Mouse (Mus musculus) skeletal muscle tissue, adult 2 months (tissue): Measurements from ENCODE around the gene Tssc4.

Experiments
- DNase-seq: peaks from one replicate; pipeline ENCODE4 v3.0.0-alpha.2; 2012; ENCODE audit warnings: low read depth, low spot score

Tssc4 gene

DNA sequence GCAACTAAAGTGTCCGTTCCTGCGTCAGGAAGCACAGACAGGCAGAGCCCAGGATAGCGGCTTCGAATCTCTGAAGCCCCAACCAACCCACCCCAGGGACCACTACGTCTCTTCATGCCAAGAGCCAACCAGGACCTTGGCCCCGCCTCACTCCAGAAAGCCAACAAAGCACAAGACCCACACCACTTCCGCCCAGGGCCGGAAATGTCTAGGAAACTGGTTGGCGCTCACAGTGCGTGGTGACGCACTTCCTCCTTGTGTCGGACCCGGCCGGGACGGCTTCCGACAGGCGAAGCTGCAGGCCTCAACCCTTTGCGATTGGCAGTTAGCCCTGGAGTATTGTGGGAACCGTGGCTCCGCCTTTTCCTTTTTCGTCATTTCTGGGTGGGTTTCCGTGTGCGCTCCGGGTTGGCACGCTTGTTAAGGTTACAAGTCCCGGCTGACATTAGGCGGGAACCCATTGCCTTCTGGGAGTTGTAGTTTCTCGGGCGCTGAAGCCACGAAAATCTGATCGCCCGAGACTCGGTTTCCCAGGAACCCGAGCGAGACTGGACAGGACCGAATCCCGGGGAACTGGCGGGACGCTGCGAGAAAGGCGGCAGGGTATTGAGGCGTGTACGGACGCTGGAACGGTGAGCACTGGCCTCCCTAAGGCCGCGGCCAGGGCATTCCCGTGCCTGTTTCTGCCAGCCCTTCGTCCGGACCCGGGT, at the start of gene Tssc4:
Tssc4 (plus strand) TSS at position 368 of the 710 bp plus-strand sequence.
- DNase-seq, result peak; percentile 99

GRCm38 (mm10) chr7:143020040-143020439, 49.0 kb upstream of the Tssc4 start:
- DNase-seq, result no peak

DNA sequence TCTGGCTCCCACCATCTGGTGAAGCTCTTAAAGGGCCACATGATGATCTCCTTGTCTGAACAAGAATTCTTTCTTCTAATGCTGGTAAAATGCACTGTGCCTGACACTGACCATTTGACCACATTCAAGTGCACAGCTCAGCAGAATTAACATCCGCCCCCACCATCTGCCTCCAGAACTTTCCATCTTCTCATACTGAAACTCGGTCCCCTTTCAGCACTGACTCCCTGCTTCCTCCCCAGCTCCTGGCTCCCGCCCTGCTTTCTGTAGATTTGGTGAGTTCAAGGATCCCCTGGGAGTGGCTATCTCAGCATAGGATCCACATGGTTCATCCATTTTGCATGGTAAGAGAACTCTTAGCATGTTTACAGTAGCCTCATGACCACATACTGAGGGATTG, 48.3 kb upstream of the Tssc4 start:
- no peak for DNase-seq

- no peak for DNase-seq
Observed at GRCm38 (mm10) chr7:143021356-143022164, 47.5 kb upstream of the Tssc4 start.

DNA sequence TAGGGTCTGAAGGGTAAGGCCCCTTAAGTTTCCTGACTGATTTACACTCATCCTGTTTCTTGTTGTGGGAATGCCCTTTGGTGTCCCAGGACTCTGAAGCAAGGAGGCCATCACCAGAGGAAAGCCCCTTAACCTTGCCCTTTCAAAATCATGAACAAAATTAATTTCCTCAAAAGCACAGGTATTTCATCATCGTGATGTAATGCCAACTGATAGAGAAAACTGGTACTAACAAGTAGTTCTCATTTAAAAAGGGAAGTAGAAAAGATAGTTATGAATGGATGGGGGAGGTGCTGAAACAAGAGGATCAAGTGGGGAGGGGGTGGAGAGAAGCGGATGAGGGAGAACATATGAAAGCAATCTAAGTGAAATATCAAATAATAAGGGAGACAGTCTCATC, 45.5 kb upstream of the Tssc4 start:
- DNase-seq, result no peak

- DNase-seq, result no peak
Observed at GRCm38 (mm10) chr7:143024293-143024692, 44.8 kb upstream of the Tssc4 start.

- DNase-seq, result no peak
Observed at GRCm38 (mm10) chr7:143025496-143025895, 43.6 kb upstream of the Tssc4 start.

- DNase-seq, result no peak
Observed at GRCm38 (mm10) chr7:143027196-143027595, 41.9 kb upstream of the Tssc4 start.

- no peak for DNase-seq
Observed at GRCm38 (mm10) chr7:143031816-143032215, 37.2 kb upstream of the Tssc4 start.

DNA sequence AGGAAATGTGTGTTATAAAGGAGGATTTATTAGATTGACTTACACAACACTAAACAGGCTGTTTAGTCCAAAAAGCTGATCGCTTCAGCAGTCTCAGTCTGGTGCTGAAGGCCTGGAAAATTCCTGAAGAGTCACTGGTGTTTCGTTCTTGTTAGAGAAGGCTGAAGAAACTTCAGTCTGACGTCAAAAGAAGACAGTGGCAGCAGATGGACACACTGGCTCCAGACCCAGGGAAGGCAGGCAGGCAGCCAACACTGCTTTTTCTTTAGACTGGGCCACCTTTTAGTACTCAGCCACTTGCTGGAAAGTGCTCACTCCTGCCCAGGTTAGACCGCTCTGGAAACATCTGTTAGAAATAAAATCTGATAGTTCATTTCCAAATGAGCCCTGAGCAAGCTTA, 35.5 kb upstream of the Tssc4 start:
- DNase-seq, result no peak

DNA sequence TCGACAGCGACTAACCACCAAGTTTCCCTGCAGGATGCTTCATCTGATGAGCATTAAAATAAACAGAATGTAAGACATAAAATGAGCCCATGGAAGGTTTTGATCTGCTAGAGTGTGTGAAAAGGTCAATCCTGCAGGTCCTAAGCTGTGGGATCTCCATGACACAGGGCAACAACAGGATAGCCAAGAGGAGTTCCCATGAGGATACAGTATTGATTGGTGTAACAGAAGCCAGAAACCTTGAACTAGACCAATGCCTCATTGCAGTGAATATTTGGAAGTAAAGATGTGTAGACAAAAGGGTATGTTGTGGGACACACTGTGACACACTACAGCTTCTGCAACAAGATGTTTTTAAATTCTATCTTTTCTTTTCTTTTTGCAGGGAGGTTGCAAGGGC, 34.9 kb upstream of the Tssc4 start:
- no peak for DNase-seq

DNA sequence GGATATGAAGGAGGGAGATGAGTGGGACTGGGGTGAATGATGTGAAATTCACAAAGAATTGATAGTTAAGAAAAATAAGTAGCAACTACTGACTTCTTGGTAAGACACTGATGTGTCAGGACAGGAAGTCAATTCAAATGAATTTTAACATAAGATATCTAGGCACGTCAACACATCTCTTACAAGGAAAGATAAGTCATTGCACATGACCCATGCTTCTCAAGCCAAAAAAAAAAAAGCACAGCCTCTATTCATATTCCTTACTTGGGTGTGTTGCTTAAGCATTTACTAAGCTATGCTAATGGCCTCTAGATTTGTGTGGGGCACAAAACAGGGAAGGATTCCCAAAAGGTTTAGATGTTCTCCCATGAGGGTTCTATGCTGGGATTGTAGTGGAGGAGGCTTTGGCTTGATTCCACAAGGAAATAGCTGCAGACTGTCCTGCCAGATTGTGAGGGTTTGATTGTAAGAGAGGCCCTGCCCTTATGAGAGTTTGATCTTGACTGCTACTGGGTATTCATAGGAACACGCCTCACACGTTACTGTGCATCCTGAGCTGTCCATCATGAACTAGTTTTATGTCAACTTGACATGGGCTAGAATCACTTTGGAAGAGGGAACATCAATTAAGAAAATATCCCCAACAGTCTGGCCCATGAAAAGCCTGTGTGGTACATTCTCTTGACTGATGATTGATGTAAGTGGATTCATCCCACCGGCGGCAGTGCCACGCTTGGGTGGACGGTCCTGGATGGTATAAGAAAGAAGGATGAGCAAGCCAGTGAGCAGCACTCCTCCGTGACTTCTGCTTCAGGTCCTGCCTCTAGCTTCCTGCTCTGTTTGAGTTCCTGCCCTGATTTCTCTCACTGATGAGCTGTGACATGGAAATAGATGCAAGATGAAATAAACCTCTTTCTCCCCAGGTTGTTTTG, 34.3 kb upstream of the Tssc4 start:
- no peak for DNase-seq

DNA sequence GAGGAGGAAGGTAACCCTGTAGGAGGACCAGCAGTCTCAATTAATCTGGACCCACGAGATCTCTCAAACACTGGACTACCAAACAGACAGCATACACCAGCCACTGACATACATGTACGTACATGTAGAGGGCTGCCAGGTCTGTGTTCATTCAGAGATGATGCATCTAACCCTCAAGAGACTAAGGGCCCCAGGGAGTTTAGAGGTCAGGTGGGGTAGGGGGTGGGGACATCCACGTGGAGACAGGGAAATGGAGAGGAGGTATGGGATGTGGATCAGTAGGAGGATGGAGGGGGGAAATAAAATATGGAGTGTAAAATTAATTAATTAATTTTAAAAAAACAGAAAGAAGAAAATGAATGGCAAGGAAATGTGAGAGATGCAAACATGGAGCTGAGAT, 32.3 kb upstream of the Tssc4 start:
- no peak for DNase-seq

DNA sequence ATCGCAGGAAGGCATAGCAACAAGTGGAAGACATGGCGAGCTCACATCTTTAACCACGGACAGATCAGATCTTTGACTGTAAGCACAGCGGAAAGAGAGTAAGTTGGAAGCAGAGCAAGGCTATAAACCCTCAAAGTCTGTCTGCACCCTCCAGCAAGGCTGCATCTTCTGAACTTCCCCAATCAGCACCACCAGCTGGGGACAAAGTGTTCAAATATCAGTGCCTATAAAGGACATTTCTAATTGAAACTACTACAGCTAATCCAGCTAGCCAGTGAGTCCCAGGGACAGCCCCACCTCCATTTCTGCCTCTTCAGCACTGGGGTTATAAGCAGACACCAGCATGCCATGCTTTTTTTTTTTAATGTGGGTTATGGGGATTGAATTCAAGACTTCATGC, 31.7 kb upstream of the Tssc4 start:
- DNase-seq, result no peak

DNA sequence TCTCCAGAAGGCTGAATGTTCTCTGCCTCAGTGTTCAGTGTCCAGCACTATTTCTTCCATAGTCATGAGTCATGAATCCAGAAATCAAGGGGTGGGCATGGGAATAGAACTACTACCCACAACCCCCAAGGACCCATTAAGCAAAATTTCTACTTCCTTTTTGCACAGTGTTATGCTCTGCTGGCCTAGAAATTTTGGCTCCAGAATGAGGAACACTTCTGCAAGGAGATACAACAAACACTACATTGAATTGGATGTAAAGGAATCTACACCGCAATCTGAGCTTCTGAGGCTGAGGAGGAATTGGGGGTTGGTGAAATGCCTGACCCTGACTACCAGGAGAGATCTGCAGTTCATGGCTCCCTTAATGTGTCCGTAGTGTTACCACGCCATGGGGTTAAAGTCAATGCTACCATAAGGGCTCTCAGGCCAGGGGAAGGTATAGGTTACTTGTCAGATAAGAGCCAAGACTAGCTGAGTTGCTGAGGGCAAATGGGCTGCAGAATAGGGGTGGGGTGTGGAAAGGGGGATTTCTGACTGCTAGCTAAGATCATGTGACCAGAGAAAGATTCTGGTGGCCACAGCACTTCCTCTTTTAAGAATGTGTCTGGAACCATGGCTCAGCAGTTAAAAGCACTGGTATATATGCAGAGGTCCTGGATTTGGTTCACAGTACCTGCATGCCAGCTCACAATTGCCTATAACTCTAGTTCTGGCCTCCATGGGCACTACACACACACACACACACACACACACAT, 30.7 kb upstream of the Tssc4 start:
- no peak for DNase-seq

DNA sequence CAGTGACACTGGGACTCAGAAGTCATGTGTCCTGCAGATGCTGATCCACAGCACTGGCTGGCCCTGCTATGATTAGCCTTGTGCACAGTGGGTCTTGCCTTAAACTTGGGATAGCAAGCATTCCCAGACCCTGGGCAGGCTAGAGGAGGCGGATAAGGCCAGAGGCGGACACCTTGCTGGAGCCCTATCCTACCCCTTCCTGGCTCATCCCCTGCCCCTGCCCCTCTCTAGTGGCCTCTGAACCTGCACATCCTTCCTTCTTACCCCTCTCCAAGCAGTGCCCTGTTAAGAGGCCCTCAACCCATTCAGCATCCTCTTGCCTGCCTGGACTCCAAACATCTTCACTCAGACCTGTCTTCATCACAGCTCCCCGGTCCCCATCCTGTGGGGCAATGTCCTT, 28.5 kb upstream of the Tssc4 start:
- no peak for DNase-seq

DNA sequence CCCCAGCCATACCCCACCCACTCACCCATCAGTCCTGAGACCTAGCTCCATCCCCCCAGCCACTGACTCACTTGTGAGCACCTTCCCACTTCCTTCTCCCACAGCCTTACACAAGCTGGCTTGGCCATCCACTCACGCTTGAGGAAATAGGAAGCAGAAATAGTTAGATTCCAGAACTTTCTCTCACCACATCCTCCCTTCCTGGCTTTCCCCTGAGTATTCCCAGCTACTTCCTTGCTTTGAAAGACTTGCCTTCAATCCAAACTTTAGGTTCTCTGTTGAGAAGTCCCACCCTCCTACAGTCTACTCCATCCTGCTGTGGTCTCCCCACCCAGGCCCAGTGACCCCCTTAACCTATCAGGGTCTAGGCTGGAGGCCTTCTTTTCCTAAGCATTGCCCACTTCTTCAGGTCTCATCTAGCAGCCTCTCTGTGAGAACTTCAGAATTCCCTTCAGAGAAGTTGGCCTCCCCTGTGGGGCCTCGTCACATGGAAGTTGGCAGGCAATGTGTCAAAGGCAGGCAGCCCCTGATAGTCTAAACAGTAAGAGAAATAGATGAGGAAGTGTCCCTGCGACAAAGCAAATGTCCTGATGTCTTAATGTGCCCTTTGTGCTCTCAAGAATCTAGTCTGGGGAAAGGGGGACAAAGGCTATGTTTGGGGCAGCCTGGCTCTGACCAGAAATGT, 27.8 kb upstream of the Tssc4 start:
- DNase-seq, result no peak

- DNase-seq, result peak; percentile 58
Observed at GRCm38 (mm10) chr7:143042089-143042488, 27.0 kb upstream of the Tssc4 start.

GRCm38 (mm10) chr7:143042897-143043300, 26.1 kb upstream of the Tssc4 start:
- DNase-seq, result no peak

GRCm38 (mm10) chr7:143044049-143044825, 24.8 kb upstream of the Tssc4 start:
- no peak for DNase-seq
